Mouse (Mus musculus) hindbrain, embryonic 14.5 days (tissue): ENCODE measurements around the gene Gm21797. TPM values are rescaled to one million over a fixed set of nuclear protein-coding genes. Genes with fewer than 3 reads are reported as not detected.
"Not testable (repeated sequence)": the region's sequence is repeated elsewhere in the genome, so short reads cannot be mapped to it uniquely, and the experiment has no call there.

ENCODE experiments used
- ATAC-seq: fragments of 200-750 bp; cut with Nextera tagmentation; 2 replicates; pipeline ENCODE4 v1.8.0; 2017; ENCODE audit warnings: moderate number of reproducible peaks, mild to moderate bottlenecking, moderate TSS enrichment, moderate library complexity; ENCODE audit not compliant: low FRiP score
- DNase-seq: peaks from one replicate; pipeline ENCODE4 v3.0.0-alpha.2; 2015; ENCODE audit warnings: low spot score
- H3K27ac ChIP-seq: fragments of 300-500 bp; sonication (generic); 2 replicates; pipeline ENCODE4 v1.5.1; 2014; ENCODE audit warnings: mild to moderate bottlenecking, moderate library complexity
- H3K27me3 ChIP-seq: fragments of 300-500 bp; sonication (generic); 2 replicates; pipeline ENCODE4 v1.6.1; 2014; ENCODE audit warnings: mild to moderate bottlenecking, low read length, mixed read lengths; ENCODE audit not compliant: control insufficient read depth, insufficient read depth
- H3K36me3 ChIP-seq: fragments of 300-500 bp; sonication (generic); replicated peaks from 2 replicates; pipeline ENCODE4 v1.6.1; 2014; ENCODE audit not compliant: control insufficient read depth, insufficient read depth
- H3K4me1 ChIP-seq: fragments of 300-500 bp; sonication (generic); replicated peaks from 2 replicates; pipeline ENCODE4 v1.6.1; 2014; ENCODE audit warnings: antibody characterized with exemption, low read length, mixed read lengths; ENCODE audit not compliant: control insufficient read depth, insufficient read depth
- H3K4me2 ChIP-seq: fragments of 300-500 bp; sonication (generic); replicated peaks from 2 replicates; pipeline ENCODE4 v1.6.1; 2014; ENCODE audit warnings: mild to moderate bottlenecking, moderate library complexity
- H3K4me3 ChIP-seq: fragments of 300-500 bp; sonication (generic); replicated peaks from 2 replicates; pipeline ENCODE4 v1.5.1; 2014; ENCODE audit warnings: mild to moderate bottlenecking, low read length
- H3K9ac ChIP-seq: fragments of 300-500 bp; sonication (generic); 2 replicates; pipeline ENCODE4 v1.6.1; 2014
- H3K9me3 ChIP-seq: fragments of 300-500 bp; sonication (generic); 2 replicates; pipeline ENCODE4 v1.6.1; 2016; ENCODE audit warnings: low read length; ENCODE audit not compliant: control insufficient read depth
- WGBS: fragments of 180-500 bp; shearing (Covaris S2); extraction: QIAGEN DNeasy Blood & Tissue Kit; methylation state at CpG from one replicate; pipeline ENCODE4 v1.1.7; 2014; 5-methylcytosine and 5-hydroxymethylcytosine counted together
- polyA plus RNA-seq: library from polyadenylated mRNA; unstranded; fragments of >200 nt; fragmentation: Nextera tagmentation; extraction: Ambion mirVana; gene quantifications from 2 replicates; pipeline ENCODE4 v1.2.1, GENCODE M21; 2014

The Gm21797 gene
- not detected in 2 replicates for polyA plus RNA-seq

DNA sequence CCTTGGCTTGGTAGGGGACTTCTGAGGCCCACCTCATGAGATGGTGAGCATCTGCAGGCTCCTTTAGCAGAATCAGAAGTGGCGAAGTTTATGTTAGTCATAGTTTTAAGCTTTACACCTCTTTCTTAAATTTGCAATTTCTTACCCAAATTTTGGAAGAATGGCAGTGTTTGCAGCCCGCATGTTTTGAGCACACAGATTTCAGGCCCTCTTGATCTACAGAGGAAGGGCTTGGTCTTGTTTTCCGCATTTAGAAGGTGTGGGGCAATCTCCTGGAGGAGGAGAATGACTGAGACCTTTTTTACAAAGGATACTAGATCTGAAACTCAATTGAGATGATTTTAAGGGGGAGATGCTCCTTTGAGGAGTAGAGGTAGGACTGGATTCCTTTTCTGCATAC is at the start of gene Gm21797:
Gene Gm21797, minus strand, starts transcription at position 101 of the 400 bp plus-strand sequence.
- not testable (repeated sequence) for H3K4me3 ChIP-seq, H3K9me3 ChIP-seq, H3K27me3 ChIP-seq, H3K36me3 ChIP-seq, H3K27ac ChIP-seq, ATAC-seq, DNase-seq, H3K4me1 ChIP-seq, H3K9ac ChIP-seq, H3K4me2 ChIP-seq
- WGBS = no CpG with 5 or more reads among the region's 3 CpGs

DNA sequence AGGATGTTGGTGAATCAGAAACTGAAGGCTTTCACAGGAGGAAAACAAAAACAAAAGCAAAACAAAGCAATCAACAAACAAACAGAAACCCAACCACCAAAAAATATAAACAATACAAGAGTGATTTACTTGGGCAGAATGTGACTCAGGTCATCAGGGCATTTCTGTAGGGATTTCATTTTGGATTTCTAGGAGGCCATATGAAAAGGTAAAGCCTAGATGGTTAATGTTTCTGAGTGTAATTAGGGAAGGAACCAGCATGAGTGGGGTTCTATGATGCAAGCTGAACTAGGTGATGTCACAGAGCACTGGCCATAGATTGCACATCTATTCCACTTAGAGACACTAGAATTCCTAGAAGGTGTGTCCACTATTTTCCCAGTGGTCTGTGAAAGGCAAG is 29.0 kb upstream of the Gm21797 start, which contains the start of gene Gm20795:
Gene Gm20795, plus strand, starts transcription at position 301 of the 400 bp plus-strand sequence.
- H3K36me3 ChIP-seq, H3K27ac ChIP-seq, H3K9me3 ChIP-seq, ATAC-seq, H3K4me1 ChIP-seq, H3K27me3 ChIP-seq, H3K4me3 ChIP-seq, H3K4me2 ChIP-seq, H3K9ac ChIP-seq, DNase-seq: not testable (repeated sequence)

Other genes with a start within 250 kb of the Gm21797 start
- gene Gm21852, start 123.8 kb downstream of the Gm21797 start, polyA plus RNA-seq = not detected in 2 replicates
- gene Gm20795, start 29.1 kb upstream of the Gm21797 start, polyA plus RNA-seq = not detected in 2 replicates